Mouse (Mus musculus): ENCODE data around the gene Stx3.

Stx3 gene

GRCm38 (mm10) chr19:11725915-11726314 lies 93.3 kb downstream of the Stx3 start:
- DNase-seq (ENCODE audit: low read depth, low spot score), result no peak

All from mesoderm, embryonic 11.5 days (tissue).